13 mouse cellular contexts compared by ENCODE assay signal in genomic region chr19:10046346-10046745, GRCm38 (mm10). TPM values are rescaled to one million over a fixed set of nuclear protein-coding genes. Genes with fewer than 3 reads are reported as not detected.
A peak's percentile ranks its signal among the peaks of the same experiment; 100 is the strongest.
DNase-seq lines count a peak whose midpoint lies in the region; ATAC-seq and TF ChIP-seq lines count a peak whose summit lies in the region.
"Had no signal": no experiment of that assay in that cellular context is flagged by ENCODE, and none has a peak within 500 bp of the region (broad histone marks: within the 10 kb centered on the region; RNA-seq: fewer than 3 reads in every experiment).

No protein-coding gene starts in this region.

- peaks cover 65% of the 10 kb centered on the region for H3K4me1 ChIP-seq in liver, embryonic 13.5 days (replicated peaks)
- H3K4me1 ChIP-seq in liver, embryonic 11.5 days (replicated peaks; ENCODE audit: control insufficient read depth, insufficient read depth, low read length): peaks cover 30% of the 10 kb centered on the region
- H3K4me1 ChIP-seq in heart, embryonic 13.5 days: peaks cover 89% of the 10 kb centered on the region

- 54% methylated on average over 4 of the region's 4 CpGs for WGBS in liver, embryonic 13.5 days (ENCODE audit: insufficient replicate concordance)
- 66% methylated on average over 4 of the region's 4 CpGs for WGBS in liver, embryonic 11.5 days
- WGBS in heart, embryonic 13.5 days: 30% methylated on average over 4 of the region's 4 CpGs

- no peaks in the 10 kb centered on the region for H3K9me3 ChIP-seq in liver, embryonic 13.5 days (replicated peaks)
- no peaks in the 10 kb centered on the region for H3K9me3 ChIP-seq in liver, embryonic 11.5 days (ENCODE audit: control insufficient read depth, low read length)
- H3K9me3 ChIP-seq in heart, embryonic 13.5 days: no peaks in the 10 kb centered on the region
- H3K9me3 ChIP-seq: neural tube, embryonic 13.5 days had no signal

- H3K27me3 ChIP-seq in liver, embryonic 13.5 days: peaks cover 9% of the 10 kb centered on the region; the same call in 1 of the 2 replicates
- no peaks in the 10 kb centered on the region; the same call in 1 of the 2 replicates for H3K27me3 ChIP-seq in liver, embryonic 11.5 days (replicated peaks; ENCODE audit: control insufficient read depth, insufficient read depth, low read length)
- H3K27me3 ChIP-seq in heart, embryonic 13.5 days (replicated peaks): no peaks in the 10 kb centered on the region
- H3K27me3 ChIP-seq: neural tube, embryonic 13.5 days had no signal

- intact Hi-C loops in gastrocnemius, adult 2 months (cut with DNase I): no loop called here
- intact Hi-C loops in gastrocnemius, postnatal 14 days (cut with DNase I; ENCODE audit: low total_unique reads): no loop called here

- H3K27ac ChIP-seq in gastrocnemius, adult 2 months: peak overlapping the region; percentile 49
- no peak overlapping the region for H3K27ac ChIP-seq in liver, embryonic 13.5 days
- no peak overlapping the region for H3K27ac ChIP-seq in liver, embryonic 11.5 days (ENCODE audit: low read depth, low read length)
- peak overlapping the region; percentile 71 for H3K27ac ChIP-seq in heart, embryonic 13.5 days (replicated peaks)
- H3K27ac ChIP-seq: neural tube, embryonic 13.5 days had no signal

- no peak overlapping the region for H3K4me2 ChIP-seq in liver, embryonic 13.5 days
- no peak overlapping the region for H3K4me2 ChIP-seq in liver, embryonic 11.5 days
- H3K4me2 ChIP-seq in heart, embryonic 13.5 days: peak overlapping the region; percentile 10; the same call in 1 of the 2 replicates
- H3K4me2 ChIP-seq: neural tube, embryonic 13.5 days had no signal

- TF ChIP-seq CTCF in gastrocnemius, adult 2 months (IDR thresholded peaks at IDR 0.05): no peak

- 0 out of 2 replicates have a peak overlapping the region, but pooled peaks have one; percentile 8 for H3K9ac ChIP-seq in liver, embryonic 13.5 days
- H3K9ac ChIP-seq in liver, embryonic 11.5 days (ENCODE audit: low read depth, low read length): no peak overlapping the region
- peak overlapping the region; percentile 45 for H3K9ac ChIP-seq in heart, embryonic 13.5 days
- H3K9ac ChIP-seq: neural tube, embryonic 13.5 days had no signal

- no peak for ATAC-seq in liver, embryonic 13.5 days (ENCODE audit: low read depth)
- ATAC-seq in liver, embryonic 11.5 days (replicated peaks; ENCODE audit: low FRiP score): no peak
- no peak for ATAC-seq in heart, embryonic 13.5 days (ENCODE audit: extremely low read depth, insufficient number of reproducible peaks, low FRiP score, low TSS enrichment)
- ATAC-seq: inflammation-experienced regulatory T-cells, adult 6 months had no signal

- H3K36me3 ChIP-seq in liver, embryonic 13.5 days: no peaks in the 10 kb centered on the region
- no peaks in the 10 kb centered on the region for H3K36me3 ChIP-seq in liver, embryonic 11.5 days (ENCODE audit: control insufficient read depth, insufficient read depth, low read length)
- H3K36me3 ChIP-seq in heart, embryonic 13.5 days: peaks cover 17% of the 10 kb centered on the region
- H3K36me3 ChIP-seq: neural tube, embryonic 13.5 days had no signal

- H3K4me3 ChIP-seq in gastrocnemius, adult 2 months: no peak overlapping the region
- H3K4me3 ChIP-seq in liver, embryonic 13.5 days (replicated peaks): no peak overlapping the region
- H3K4me3 ChIP-seq in liver, embryonic 11.5 days (ENCODE audit: low read depth, low read length): no peak overlapping the region
- H3K4me3 ChIP-seq in heart, embryonic 13.5 days: no peak overlapping the region
- H3K4me3 ChIP-seq: neural tube, embryonic 13.5 days had no signal

- DNase-seq in gastrocnemius, adult 2 months: no peak
- no peak for DNase-seq in gastrocnemius, postnatal 14 days
- no peak for DNase-seq in liver, embryonic 13.5 days
- no peak for DNase-seq in liver, embryonic 11.5 days (ENCODE audit: low spot score)
- DNase-seq in kidney, postnatal 36 days: peak; percentile 73 to 85
- no peak for DNase-seq in layer of hippocampus, postnatal 14 days (ENCODE audit: low spot score in 2 of 2)
- no peak for DNase-seq in cerebellum, postnatal 36 days
- DNase-seq: cerebellum, adult 11-12 months; lung, postnatal 10 days; midbrain, embryonic 14.5 days had no signal

RNA-seq across cellular contexts. Expression of gene Fads3, which starts 5.0 kb away (rescaled TPM):
- total RNA-seq in gastrocnemius, adult 2 months (2021): 1 to 10 TPM; 2.2 to 2.3 TPM
- 1 to 10 TPM; 5.4 to 6.0 TPM for total RNA-seq in gastrocnemius, postnatal 14 days (2021)
- 5.3 and 7.3 TPM in 2 replicates for polyA plus RNA-seq in liver, embryonic 13.5 days (2015; fragmentation: Nextera tagmentation; extraction: Ambion mirVana)
- 7.2 and 7.3 TPM in 2 replicates for polyA plus RNA-seq in liver, embryonic 11.5 days (2014; fragmentation: Nextera tagmentation; extraction: Ambion mirVana)
- polyA plus RNA-seq in heart, embryonic 13.5 days (2015; fragmentation: Nextera tagmentation; extraction: Ambion mirVana): 39.4 and 41.9 TPM in 2 replicates
- 10 to 100 TPM; 34.3 to 36.8 TPM for total RNA-seq in layer of hippocampus, postnatal 14 days (2021)
- polyA plus RNA-seq: inflammation-experienced regulatory T-cells, adult 6 months had no signal

RNA-seq across cellular contexts. Expression of gene Rab3il1, which starts 44.9 kb away (rescaled TPM):
- total RNA-seq in gastrocnemius, adult 2 months (2021): 1 to 10 TPM; 4.0 to 4.7 TPM
- total RNA-seq in gastrocnemius, postnatal 14 days (2021): 10 to 100 TPM in 1 of 2 experiments, 1 to 10 TPM in 1; 7.4 to 11.6 TPM
- 196 and 207 TPM in 2 replicates for polyA plus RNA-seq in liver, embryonic 13.5 days (2015; fragmentation: Nextera tagmentation; extraction: Ambion mirVana)
- polyA plus RNA-seq in liver, embryonic 11.5 days (2014; fragmentation: Nextera tagmentation; extraction: Ambion mirVana): 133 and 137 TPM in 2 replicates
- 32.5 and 36.7 TPM in 2 replicates for polyA plus RNA-seq in heart, embryonic 13.5 days (2015; fragmentation: Nextera tagmentation; extraction: Ambion mirVana)
- 10 to 100 TPM in 1 of 2 experiments, 1 to 10 TPM in 1; 8.9 to 12.8 TPM for total RNA-seq in layer of hippocampus, postnatal 14 days (2021)
- polyA plus RNA-seq: inflammation-experienced regulatory T-cells, adult 6 months had no signal

RNA-seq across cellular contexts. Expression of gene Best1, which starts 44.9 kb away (rescaled TPM):
- under 1 TPM; 0.28 to 0.46 TPM for total RNA-seq in gastrocnemius, adult 2 months (2021)
- total RNA-seq in gastrocnemius, postnatal 14 days (2021): under 1 TPM; 0.29 to 0.41 TPM
- 0.17 and 0.20 TPM in 2 replicates for polyA plus RNA-seq in liver, embryonic 13.5 days (2015; fragmentation: Nextera tagmentation; extraction: Ambion mirVana)
- polyA plus RNA-seq in liver, embryonic 11.5 days (2014; fragmentation: Nextera tagmentation; extraction: Ambion mirVana): 0.31 and 0.59 TPM in 2 replicates
- 0.23 and 0.27 TPM in 2 replicates for polyA plus RNA-seq in heart, embryonic 13.5 days (2015; fragmentation: Nextera tagmentation; extraction: Ambion mirVana)
- total RNA-seq in layer of hippocampus, postnatal 14 days (2021): 1 to 10 TPM in 1 of 2 experiments, under 1 TPM in 1; 0.97 to 1.1 TPM

RNA-seq across cellular contexts. Expression of gene Fads2, which starts 55.2 kb away (rescaled TPM):
- total RNA-seq in gastrocnemius, adult 2 months (2021): 1 to 10 TPM; 1.7 to 4.1 TPM
- total RNA-seq in gastrocnemius, postnatal 14 days (2021): 10 to 100 TPM in 1 of 2 experiments, 1 to 10 TPM in 1; 6.7 to 11.1 TPM
- 66.8 and 76.0 TPM in 2 replicates for polyA plus RNA-seq in liver, embryonic 13.5 days (2015; fragmentation: Nextera tagmentation; extraction: Ambion mirVana)
- 48.8 and 54.3 TPM in 2 replicates for polyA plus RNA-seq in liver, embryonic 11.5 days (2014; fragmentation: Nextera tagmentation; extraction: Ambion mirVana)
- 47.1 and 50.3 TPM in 2 replicates for polyA plus RNA-seq in heart, embryonic 13.5 days (2015; fragmentation: Nextera tagmentation; extraction: Ambion mirVana)
- 100 to 1,000 TPM; 230 to 239 TPM for total RNA-seq in layer of hippocampus, postnatal 14 days (2021)

Comparison
In these comparisons a context has a peak if more than half of its experiments do, and no peak if none do; other contexts are left out.
1. DNase-seq: peak in kidney, postnatal 36 days (2 of 2); none in gastrocnemius, adult 2 months (single experiment), gastrocnemius, postnatal 14 days (single experiment), liver, embryonic 13.5 days (single experiment), liver, embryonic 11.5 days (single experiment), layer of hippocampus, postnatal 14 days (0 of 2) and cerebellum, postnatal 36 days (0 of 2).
2. H3K27ac ChIP-seq: peak in gastrocnemius, adult 2 months (single experiment) and heart, embryonic 13.5 days (single experiment); none in liver, embryonic 13.5 days (single experiment) and liver, embryonic 11.5 days (single experiment).
3. RNA of gene Fads3, which starts 5.0 kb away (total RNA-seq): 34.3 to 36.8 TPM in layer of hippocampus, postnatal 14 days; 5.4 to 6.0 TPM in gastrocnemius, postnatal 14 days and 2.2 to 2.3 TPM in gastrocnemius, adult 2 months; every median in the first group is over 4 times any median in the second.